Mouse (Mus musculus) B cell, adult 62 days (primary cell): ENCODE data around the gene Slc9a8. TPM values are rescaled to one million over a fixed set of nuclear protein-coding genes. Genes with fewer than 3 reads are reported as not detected.

Experiments used
- total RNA-seq: library from RNA; stranded (reverse); gene quantifications from 4 replicates; pipeline ENCODE4 v1.2.4, GENCODE M21; 2023

Gene Slc9a8
- 93.7 to 102 TPM (median 98.4 TPM) in 4 replicates for total RNA-seq

GRCm38 (mm10) chr2:167421330-167422149, at the start of gene Slc9a8:
Slc9a8 (plus strand) TSS chr2:167421712.

GRCm38 (mm10) chr2:167491757-167492708, 70.5 kb downstream of the Slc9a8 start, which contains the start of gene Rnf114:
Rnf114 (plus strand) TSS chr2:167492645.

GRCm38 (mm10) chr2:167492713-167493636, 71.5 kb downstream of the Slc9a8 start, which contains the start of gene Spata2:
Spata2 (minus strand) TSS chr2:167492887.

Other genes starting within 250 kb of the Slc9a8 start
- gene Kcnb1, start 231.6 kb upstream of the Slc9a8 start, total RNA-seq: 5.6 to 7.6 TPM (median 7.2 TPM) in 4 replicates
- gene Ptgis, start 181.1 kb upstream of the Slc9a8 start, total RNA-seq: 0.31 to 0.33 TPM in 2 of 4 replicates, not detected in the others
- 60.9 to 73.1 TPM (median 66.9 TPM) in 4 replicates for gene B4galt5, start 72.5 kb upstream of the Slc9a8 start, total RNA-seq
- gene Rnf114, start 70.9 kb downstream of the Slc9a8 start, total RNA-seq: 91.4 to 97.3 TPM (median 93.4 TPM) in 4 replicates
- gene Spata2, start 71.2 kb downstream of the Slc9a8 start, total RNA-seq: 45.4 to 54.7 TPM (median 53.3 TPM) in 4 replicates
- gene Snai1, start 116.5 kb downstream of the Slc9a8 start, total RNA-seq: 3.4 to 5.4 TPM (median 3.7 TPM) in 4 replicates
- gene Ube2v1, start 210.4 kb downstream of the Slc9a8 start, total RNA-seq: 137 to 171 TPM (median 149 TPM) in 4 replicates
- 23.3 to 28.7 TPM (median 25.9 TPM) in 4 replicates for gene Gm20431, start 239.8 kb downstream of the Slc9a8 start, total RNA-seq